Mouse (Mus musculus): Measurements from ENCODE around the gene Iars.

DNA sequence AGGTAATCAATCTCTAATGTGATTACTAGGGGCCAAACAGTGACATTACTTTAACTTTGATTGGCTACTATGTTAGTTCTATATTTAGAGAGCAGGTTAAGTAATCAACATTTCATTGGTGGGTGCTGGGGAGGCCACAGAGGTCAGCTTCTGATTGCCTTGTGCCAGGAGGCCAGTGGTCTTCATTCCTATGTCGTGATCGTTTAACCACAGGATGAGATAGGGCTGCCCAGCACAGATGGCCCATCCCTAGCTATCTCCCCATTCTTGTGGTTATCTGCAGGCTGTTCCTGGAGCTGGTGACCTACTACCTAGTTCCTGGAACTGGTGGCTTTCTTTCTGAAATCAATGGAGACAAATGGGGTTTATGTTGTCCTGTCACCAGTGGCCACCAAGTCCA, 86.1 kb downstream of the Iars start:
- TF ChIP-seq POLR2A (IDR thresholded peaks at IDR 0.05; ENCODE audit: low read depth, low read length) (no peak), CTCF (IDR thresholded peaks at IDR 0.05; ENCODE audit: extremely low read depth, insufficient read length, insufficient replicate concordance, low read depth, low read length) (no peak)

Measured in small intestine, adult 2 months (tissue).